ENCODE assay signal across 9 mouse cellular contexts in the genomic region with DNA sequence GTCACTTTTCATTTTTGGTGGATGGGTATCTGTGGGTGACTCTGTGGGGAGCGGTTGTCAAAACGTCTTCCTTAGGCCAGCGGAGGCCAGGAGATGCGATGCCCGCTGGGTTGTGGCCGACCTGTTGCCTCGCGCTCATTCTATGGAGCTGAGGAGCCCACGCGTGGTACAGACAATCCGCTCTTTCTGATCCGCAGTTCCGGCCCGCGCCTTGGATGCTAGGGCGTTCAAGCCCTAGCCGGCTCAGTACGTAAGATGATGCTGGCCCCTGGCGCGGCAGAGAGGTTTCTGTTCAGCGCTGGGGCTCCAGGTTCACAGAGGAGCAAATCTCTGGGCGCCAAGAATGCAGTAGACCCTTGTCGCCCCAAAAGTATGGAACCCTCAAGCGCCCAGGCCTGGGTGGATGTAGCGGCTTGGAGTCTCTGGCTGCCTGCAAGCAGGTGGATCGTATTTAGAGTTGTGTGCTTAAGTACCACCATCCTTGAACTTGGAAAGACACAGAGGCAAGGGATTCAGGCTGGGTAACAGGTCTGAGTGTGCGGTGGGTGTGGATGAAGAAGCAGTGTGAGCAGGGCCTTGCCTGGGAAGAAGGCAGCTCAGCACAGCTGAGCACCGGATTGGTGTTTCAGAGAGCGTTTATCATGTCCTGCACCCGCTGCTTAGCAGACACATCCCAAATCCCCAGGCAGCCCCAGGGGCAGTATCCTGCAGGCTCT. TPM values are rescaled to one million over a fixed set of nuclear protein-coding genes. Genes with fewer than 3 reads are reported as not detected.
DNase-seq lines count a peak whose midpoint lies in the region; ATAC-seq and TF ChIP-seq lines count a peak whose summit lies in the region.
"Had no signal": no experiment of that assay in that cellular context is flagged by ENCODE, and none has a peak within 500 bp of the region (broad histone marks: within the 10 kb centered on the region; RNA-seq: fewer than 3 reads in every experiment).

No protein-coding gene starts in this region.

- no peak for DNase-seq in heart, adult 8-10 months (ENCODE audit: low spot score)
- peak; percentile 51 for DNase-seq in adipocyte (ENCODE audit: low spot score)
- DNase-seq in hindbrain, embryonic 11.5 days (ENCODE audit: low spot score): peak; percentile 46
- no peak for DNase-seq in right cerebral cortex, postnatal 10 days (ENCODE audit: low spot score in 2 of 2)
- DNase-seq in spleen, postnatal 36 days (ENCODE audit: low spot score in 2 of 2): no peak

- ATAC-seq in heart, embryonic 14.5 days (ENCODE audit: insufficient number of reproducible peaks, insufficient read depth, low FRiP score, low read depth): no peak
- ATAC-seq in hindbrain, embryonic 11.5 days (ENCODE audit: low FRiP score): no peak
- no peak for ATAC-seq in erythroblast, adult 5-6 weeks (replicated peaks; ENCODE audit: low FRiP score, poor library complexity, severe bottlenecking)

- H3K4me1 ChIP-seq in heart, embryonic 14.5 days (ENCODE audit: control insufficient read depth in 2 of 2, insufficient read depth in 2 of 2, low read length in 2 of 2): peaks cover 2 to 11% of the 10 kb centered on the region in 2 experiments; a peak in 3 of 4 replicates
- H3K4me1 ChIP-seq in hindbrain, embryonic 11.5 days (replicated peaks; ENCODE audit: control insufficient read depth, insufficient read depth, low read length): peaks cover 4% of the 10 kb centered on the region; the same call in 1 of the 2 replicates

- H3K27ac ChIP-seq in heart, embryonic 14.5 days (replicated peaks in 1 of 2; ENCODE audit: control insufficient read depth in 1 of 2, insufficient read depth in 1 of 2, low read depth in 2 of 2, low read length in 2 of 2): no peak overlapping the region
- no peak overlapping the region for H3K27ac ChIP-seq in hindbrain, embryonic 11.5 days (ENCODE audit: low read depth, low read length)

- peak overlapping the region; percentile 49 to 54 for H3K4me3 ChIP-seq in heart, embryonic 14.5 days (ENCODE audit: control insufficient read depth in 1 of 2, insufficient read depth in 1 of 2, low read depth in 1 of 2, low read length in 2 of 2)
- peak overlapping the region; percentile 46 for H3K4me3 ChIP-seq in hindbrain, embryonic 11.5 days (ENCODE audit: low read depth, low read length)
- peak overlapping the region; percentile 59 for H3K4me3 ChIP-seq in myocyte

- TF ChIP-seq POLR2A in myocyte (IDR thresholded peaks at IDR 0.05; ENCODE audit: insufficient read length, low read depth): no peak

- peak overlapping the region; percentile 38; the same call in 1 of the 2 replicates for H3K9ac ChIP-seq in heart, embryonic 14.5 days (ENCODE audit: low read length)
- H3K9ac ChIP-seq in hindbrain, embryonic 11.5 days (ENCODE audit: low read depth, low read length): 0 out of 2 replicates have a peak overlapping the region, but pooled peaks have one; percentile 8

- H3K9me3 ChIP-seq in heart, embryonic 14.5 days (ENCODE audit: control insufficient read depth, low read length): no peaks in the 10 kb centered on the region
- H3K9me3 ChIP-seq in hindbrain, embryonic 11.5 days (ENCODE audit: control insufficient read depth, low read length): no peaks in the 10 kb centered on the region

- peaks cover 72% of the 10 kb centered on the region for H3K27me3 ChIP-seq in heart, embryonic 14.5 days (ENCODE audit: control insufficient read depth, insufficient read depth, low read length)
- H3K27me3 ChIP-seq in hindbrain, embryonic 11.5 days (ENCODE audit: control insufficient read depth, insufficient read depth, low read length): peaks cover 42% of the 10 kb centered on the region
- H3K27me3 ChIP-seq in myocyte (ENCODE audit: control insufficient read depth, insufficient read depth, insufficient read length): no peaks in the 10 kb centered on the region

- 8% methylated on average over 30 of the region's 30 CpGs for WGBS in heart, embryonic 14.5 days
- WGBS in hindbrain, embryonic 11.5 days: 5% methylated on average over 30 of the region's 30 CpGs

- H3ac ChIP-seq in myocyte (ENCODE audit: control insufficient read depth, insufficient read length): peak overlapping the region; percentile 24

- H3K4me2 ChIP-seq in heart, embryonic 14.5 days (ENCODE audit: low read length): peak overlapping the region; percentile 87
- H3K4me2 ChIP-seq in hindbrain, embryonic 11.5 days (replicated peaks; ENCODE audit: low read depth, low read length): peak overlapping the region; percentile 79
- H3K4me2 ChIP-seq in myocyte (ENCODE audit: low read depth): peak overlapping the region; percentile 84

- H3K79me2 ChIP-seq in myocyte (ENCODE audit: control insufficient read depth, insufficient read depth): peaks cover 52% of the 10 kb centered on the region

- no peaks in the 10 kb centered on the region for H3K36me3 ChIP-seq in heart, embryonic 14.5 days (ENCODE audit: control insufficient read depth, insufficient read depth, low read length)
- no peaks in the 10 kb centered on the region for H3K36me3 ChIP-seq in hindbrain, embryonic 11.5 days (ENCODE audit: control insufficient read depth, insufficient read depth, low read length)
- no peaks in the 10 kb centered on the region for H3K36me3 ChIP-seq in myocyte (ENCODE audit: control insufficient read depth, insufficient read depth)

TF ChIP-seq in myocyte, 11 proteins besides CTCF, POLR2A, EP300 and RAD21:
- TF ChIP-seq POLR2AphosphoS2 (IDR thresholded peaks at IDR 0.05; ENCODE audit: insufficient read length, low read depth) (no peak), MYOD1 (IDR thresholded peaks at IDR 0.05; ENCODE audit: control insufficient read depth in 1 of 3, insufficient read length in 2 of 3, low read depth in 2 of 3) (no peak), SRF (IDR thresholded peaks at IDR 0.05; ENCODE audit: control insufficient read depth, insufficient read length, low read depth) (no peak), MYOG (IDR thresholded peaks at IDR 0.05; ENCODE audit: control insufficient read depth in 1 of 3, insufficient read depth in 1 of 3, insufficient read length in 2 of 3, low read depth in 2 of 3) (no peak), USF1 (IDR thresholded peaks at IDR 0.05; ENCODE audit: low read depth) (no peak), TCF12 (IDR thresholded peaks at IDR 0.05; ENCODE audit: insufficient read depth, poor library complexity, severe bottlenecking) (no peak)

RNA-seq across cellular contexts. Expression of a gene that starts 1.3 kb away (rescaled TPM):
- 1.6 and 2.7 TPM in 2 replicates for polyA plus RNA-seq in heart, embryonic 14.5 days (2014; fragmentation: Nextera tagmentation; extraction: Ambion mirVana)
- 1 to 10 TPM in 3 of 4 experiments, under 1 TPM in 1; 1.00 to 1.8 (median 1.2) TPM for total RNA-seq in heart, adult 8-10 months (2022)
- 16.3 and 23.2 TPM in 2 replicates for polyA plus RNA-seq in hindbrain, embryonic 11.5 days (2014; fragmentation: Nextera tagmentation; extraction: Ambion mirVana)
- 16.6 TPM for polyA plus RNA-seq in myocyte (2012; fragmentation: generic; extraction: Trizol)
- not detected in 2 replicates for total RNA-seq in erythroblast, adult 5-6 weeks (2015; ENCODE audit: low replicate concordance)
- not detected in 2 replicates for total RNA-seq in erythroblast, adult 5-6 weeks (2017; ENCODE audit: low replicate concordance)
- total RNA-seq: MEL had no signal

Comparison
In these comparisons a context has a peak if more than half of its experiments do, and no peak if none do; other contexts are left out.
1. DNase-seq: peak in adipocyte (single experiment) and hindbrain, embryonic 11.5 days (single experiment); none in heart, adult 8-10 months (single experiment), right cerebral cortex, postnatal 10 days (0 of 2) and spleen, postnatal 36 days (0 of 2).
2. Peak in every context shown above with its lines, with median percentiles within 50 percentile points of each other: H3K4me2 ChIP-seq and H3K4me3 ChIP-seq.